Mouse (Mus musculus) kidney, postnatal 0 days (tissue): ENCODE results near the gene Ttn. TPM values are rescaled to one million over a fixed set of nuclear protein-coding genes. Genes with fewer than 3 reads are reported as not detected.
"Not testable (repeated sequence)": the region's sequence is repeated elsewhere in the genome, so short reads cannot be mapped to it uniquely, and the experiment has no call there.

Experiments used
- ATAC-seq: fragments of 200-750 bp; cut with Nextera tagmentation; replicated peaks from 2 replicates; pipeline ENCODE4 v1.8.0; 2017; ENCODE audit warnings: low read depth, moderate number of reproducible peaks, moderate TSS enrichment, moderate library complexity; ENCODE audit not compliant: low FRiP score
- DNase-seq: peaks from one replicate; pipeline ENCODE4 v3.0.0-alpha.2; 2016; ENCODE audit warnings: low spot score
- H3K27ac ChIP-seq: fragments of 300-500 bp; sonication (generic); 2 replicates; pipeline ENCODE4 v1.5.1; 2014; ENCODE audit warnings: mild to moderate bottlenecking
- H3K27me3 ChIP-seq: fragments of 300-500 bp; sonication (generic); 2 replicates; pipeline ENCODE4 v1.6.1; 2014; ENCODE audit warnings: low read length, mixed read lengths; ENCODE audit not compliant: insufficient read depth
- H3K36me3 ChIP-seq: fragments of 300-500 bp; sonication (generic); 2 replicates; pipeline ENCODE4 v1.6.1; 2014; ENCODE audit warnings: low read length, mixed read lengths; ENCODE audit not compliant: insufficient read depth
- H3K4me1 ChIP-seq: fragments of 300-500 bp; sonication (generic); replicated peaks from 2 replicates; pipeline ENCODE4 v1.6.1; 2014; ENCODE audit warnings: antibody characterized with exemption, low read length, mixed read lengths; ENCODE audit not compliant: insufficient read depth
- H3K4me2 ChIP-seq: fragments of 300-500 bp; sonication (generic); 2 replicates; pipeline ENCODE4 v1.6.1; 2014; ENCODE audit warnings: mild to moderate bottlenecking, low read length, moderate library complexity, mixed read lengths
- H3K4me3 ChIP-seq: fragments of 300-500 bp; sonication (generic); replicated peaks from 2 replicates; pipeline ENCODE4 v1.5.1; 2014; ENCODE audit warnings: low read depth, low read length
- H3K9ac ChIP-seq: fragments of 300-500 bp; sonication (generic); 2 replicates; pipeline ENCODE4 v1.6.1; 2014; ENCODE audit warnings: low read depth, low read length
- H3K9me3 ChIP-seq: fragments of 300-500 bp; sonication (generic); replicated peaks from 2 replicates; pipeline ENCODE4 v1.6.1; 2016; ENCODE audit warnings: low read length, inconsistent platforms, mixed read lengths
- CTCF ChIP-seq: IDR thresholded peaks from 2 replicates; pipeline ENCODE4 v1.5.1; 2016; ENCODE audit warnings: antibody characterized with exemption, low read depth, mild to moderate bottlenecking, moderate library complexity
- WGBS: fragments of 180-500 bp; shearing (Covaris S2); extraction: QIAGEN DNeasy Blood & Tissue Kit; methylation state at CpG from one replicate; pipeline ENCODE4 v1.1.7; 2014; 5-methylcytosine and 5-hydroxymethylcytosine counted together
- polyA plus RNA-seq: library from polyadenylated mRNA; unstranded; fragments of >200 nt; fragmentation: Nextera tagmentation; extraction: Ambion mirVana; gene quantifications from 2 replicates; pipeline ENCODE4 v1.2.1, GENCODE M21; 2015

Gene Ttn
- polyA plus RNA-seq: 0.05 and 0.14 TPM in 2 replicates

DNA sequence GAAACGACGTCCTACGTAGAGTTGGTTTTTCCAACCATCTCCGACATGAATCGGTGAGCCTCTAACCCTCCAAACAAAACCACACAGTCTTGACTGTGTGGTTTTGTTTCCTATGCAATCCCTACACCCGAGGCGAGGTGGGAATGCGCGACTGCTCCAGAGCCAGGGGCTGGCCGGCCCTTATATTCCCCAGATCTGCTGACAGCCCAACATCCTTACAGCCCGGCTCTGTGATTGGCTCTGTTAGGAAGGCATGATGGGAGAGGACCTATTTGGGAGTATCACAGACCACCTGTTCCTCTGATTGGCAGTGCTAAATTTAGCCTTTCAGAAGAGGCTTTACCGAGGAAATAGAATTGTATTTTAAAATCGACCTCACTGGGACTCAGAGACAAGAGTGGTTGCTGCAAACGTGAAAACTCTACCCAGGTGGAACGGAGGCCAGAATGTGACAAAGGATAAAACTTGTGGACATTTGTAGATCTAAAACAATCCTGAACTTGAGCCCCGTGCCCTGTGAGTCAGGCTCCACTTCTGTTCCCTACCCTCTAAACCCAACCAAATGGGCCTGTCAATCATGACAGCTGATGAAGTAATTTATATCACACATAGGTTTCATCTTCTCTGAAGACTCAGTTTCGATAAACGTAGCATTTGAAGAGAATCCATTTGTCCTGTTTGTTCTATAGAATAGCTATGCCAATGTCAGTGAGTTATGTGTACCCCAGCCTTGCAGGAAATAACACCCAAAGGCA is at the start of gene Ttn:
TSS of gene Ttn (minus strand) at position 157 of the 755 bp plus-strand sequence.
- Histone ChIP-seq H3K4me2 (no peak within 1 kb of the TSS), H3K36me3 (no peaks in the 10 kb centered on the region), H3K27me3 (no peaks in the 10 kb centered on the region), H3K4me1 (no peaks in the 10 kb centered on the region), H3K27ac (no peak within 1 kb of the TSS), H3K4me3 (no peak within 1 kb of the TSS), H3K9me3 (no peaks in the 10 kb centered on the region), H3K9ac (no peak within 1 kb of the TSS)
- TF ChIP-seq CTCF: no peak
- 83% methylated on average over 18 of the region's 18 CpGs for WGBS
- DNase-seq (no peak), ATAC-seq (no peak)

DNA sequence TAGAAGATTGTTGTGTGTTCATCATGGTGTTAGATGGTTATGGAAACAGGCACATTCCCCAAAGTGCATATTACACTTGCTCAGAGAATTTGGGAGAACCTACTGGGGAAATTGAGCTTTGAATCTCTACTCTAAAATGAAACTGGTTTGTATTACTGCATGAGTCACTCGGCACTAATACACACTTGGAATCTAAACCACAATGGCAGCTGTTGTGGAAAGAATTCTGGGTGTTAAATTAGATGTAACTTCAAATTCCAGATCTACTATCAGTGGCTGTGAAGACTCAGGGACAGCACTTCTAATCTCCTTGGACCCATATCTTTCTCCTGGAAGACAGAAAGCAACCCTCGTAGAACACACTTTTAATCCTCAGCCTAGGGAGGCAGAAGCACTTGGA is 38.3 kb upstream of the Ttn start:
- Histone ChIP-seq H3K27ac (no peak overlapping the region), H3K4me1 (no peaks in the 10 kb centered on the region), H3K4me3 (no peak overlapping the region), H3K4me2 (no peak overlapping the region), H3K9ac (no peak overlapping the region), H3K36me3 (no peaks in the 10 kb centered on the region), H3K27me3 (no peaks in the 10 kb centered on the region), H3K9me3 (no peaks in the 10 kb centered on the region)
- no peak for TF ChIP-seq CTCF
- 87% methylated on average over 2 of the region's 2 CpGs for WGBS
- no peak for ATAC-seq
- DNase-seq: no peak

- ATAC-seq: no peak
- Histone ChIP-seq H3K27me3 (no peaks in the 10 kb centered on the region), H3K27ac (no peak overlapping the region), H3K9ac (no peak overlapping the region), H3K4me3 (no peak overlapping the region), H3K4me1 (no peaks in the 10 kb centered on the region), H3K36me3 (no peaks in the 10 kb centered on the region), H3K9me3 (no peaks in the 10 kb centered on the region), H3K4me2 (no peak overlapping the region)
- no peak for TF ChIP-seq CTCF
- WGBS: 62% methylated on average over 4 of the region's 4 CpGs
- DNase-seq: no peak
Observed at GRCm38 (mm10) chr2:77017735-77018134, 35.4 kb upstream of the Ttn start.

DNA sequence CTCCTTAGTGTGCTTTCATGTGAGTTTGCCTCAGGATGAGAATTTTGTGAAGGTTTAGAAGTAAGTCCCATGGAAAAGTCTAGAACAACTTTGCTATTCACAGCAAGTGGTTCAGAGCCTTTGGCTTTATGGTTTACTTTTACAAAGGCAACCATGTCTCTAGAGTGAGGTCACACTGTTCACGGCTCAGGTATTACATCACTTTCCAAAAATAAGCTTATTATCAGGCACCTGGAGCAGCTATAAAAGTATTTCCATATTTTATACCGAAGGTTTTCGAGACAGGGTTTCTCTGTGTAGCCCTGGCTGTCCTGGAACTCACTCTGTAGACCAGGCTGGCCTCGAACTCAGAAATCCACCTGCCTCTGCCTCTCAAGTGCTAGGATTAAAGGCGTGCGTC is 31.1 kb upstream of the Ttn start:
- not testable (repeated sequence) for H3K4me1 ChIP-seq, H3K27ac ChIP-seq, H3K4me3 ChIP-seq, H3K9ac ChIP-seq, H3K27me3 ChIP-seq, H3K36me3 ChIP-seq, H3K9me3 ChIP-seq, ATAC-seq, DNase-seq, H3K4me2 ChIP-seq
- 88% methylated on average over 6 of the region's 6 CpGs for WGBS

- DNase-seq (no peak), ATAC-seq (no peak)
- no peak for TF ChIP-seq CTCF
- Histone ChIP-seq H3K27ac (no peak overlapping the region), H3K9me3 (no peaks in the 10 kb centered on the region), H3K9ac (no peak overlapping the region), H3K4me1 (no peaks in the 10 kb centered on the region), H3K4me2 (no peak overlapping the region), H3K36me3 (no peaks in the 10 kb centered on the region), H3K4me3 (no peak overlapping the region), H3K27me3 (no peaks in the 10 kb centered on the region)
- 71% methylated on average over 5 of the region's 5 CpGs for WGBS
Observed at GRCm38 (mm10) chr2:77011981-77012380, 29.6 kb upstream of the Ttn start.

GRCm38 (mm10) chr2:77007015-77007414 is 24.7 kb upstream of the Ttn start:
- no peak for TF ChIP-seq CTCF
- Histone ChIP-seq H3K36me3 (no peaks in the 10 kb centered on the region), H3K27me3 (no peaks in the 10 kb centered on the region), H3K9me3 (no peaks in the 10 kb centered on the region), H3K4me3 (no peak overlapping the region), H3K9ac (no peak overlapping the region), H3K27ac (no peak overlapping the region), H3K4me1 (no peaks in the 10 kb centered on the region), H3K4me2 (no peak overlapping the region)
- ATAC-seq (no peak), DNase-seq (no peak)
- WGBS: 83% methylated on average over 7 of the region's 7 CpGs

DNA sequence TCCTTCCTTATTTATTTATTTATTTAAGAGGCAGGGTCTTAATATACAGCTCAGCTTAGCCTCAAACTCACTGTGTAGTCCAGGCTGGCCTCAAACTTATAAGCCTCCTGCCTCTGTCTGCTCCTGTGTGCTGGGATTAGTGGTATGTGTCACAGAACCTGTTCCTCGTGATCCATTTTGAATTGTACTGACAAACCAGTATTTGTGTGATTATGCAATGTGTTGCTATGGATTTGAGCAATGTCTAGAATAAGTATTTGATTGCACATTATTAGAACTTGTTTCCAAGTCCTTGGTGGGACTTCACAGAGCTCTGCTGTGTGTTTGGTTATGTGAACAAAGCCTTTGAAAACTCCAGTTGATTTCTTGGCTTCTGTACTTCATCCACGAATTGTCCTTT is 20.8 kb upstream of the Ttn start:
- ATAC-seq (no peak), DNase-seq (no peak)
- no peak overlapping the region for H3K27ac ChIP-seq
- H3K27me3 ChIP-seq: no peaks in the 10 kb centered on the region
- WGBS: 73% methylated on average over 2 of the region's 2 CpGs
- H3K36me3 ChIP-seq: no peaks in the 10 kb centered on the region
- H3K4me2 ChIP-seq: no peak overlapping the region
- no peak for TF ChIP-seq CTCF
- no peak overlapping the region for H3K9ac ChIP-seq
- no peaks in the 10 kb centered on the region for H3K9me3 ChIP-seq
- no peak overlapping the region for H3K4me3 ChIP-seq
- H3K4me1 ChIP-seq: no peaks in the 10 kb centered on the region
